Mouse (Mus musculus) adrenal gland, adult (tissue): Measurements from ENCODE around the gene Ntng2.
A peak's percentile ranks its signal among the peaks of the same experiment; 100 is the strongest.

Experiments
- DNase-seq, 2 experiments: peaks; one replicate each; pipeline ENCODE4 v3.0.0; 2022 to 2023; ENCODE audit warnings: low spot score in 1 of 2; ENCODE audit not compliant: inconsistent age in 2 of 2

Ntng2 gene

DNA sequence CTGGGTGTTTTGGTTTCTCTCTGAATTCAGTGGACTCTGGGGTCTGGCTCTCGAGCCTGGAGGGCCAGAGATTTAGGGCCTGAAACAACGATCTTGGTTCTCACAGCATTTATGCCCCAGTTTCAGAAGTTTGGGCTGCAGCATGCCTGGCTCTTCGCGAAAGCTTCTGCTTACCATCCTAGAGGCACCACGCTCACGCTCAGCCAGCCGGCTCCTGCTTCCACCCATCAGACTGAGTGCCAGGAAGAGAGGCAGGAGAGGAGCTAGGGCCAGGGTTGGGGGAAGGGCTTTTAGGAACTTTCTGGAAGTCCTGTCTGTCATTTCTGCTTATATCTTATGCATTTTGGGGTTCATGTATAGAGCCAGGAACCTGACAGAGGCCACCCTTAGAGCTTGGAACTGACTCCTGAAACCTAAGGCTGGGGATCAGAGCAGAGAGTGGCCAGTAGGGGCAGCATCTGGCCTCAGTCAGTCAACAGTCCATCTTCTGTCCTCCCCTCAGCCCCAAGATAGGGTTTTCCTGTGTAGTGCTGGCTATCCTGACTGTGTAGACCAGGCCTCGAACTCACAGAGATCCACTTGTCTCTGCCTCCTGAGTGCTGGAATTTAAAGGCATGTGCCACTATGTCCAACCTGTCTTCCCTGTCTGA, 60.1 kb downstream of the Ntng2 start:
- DNase-seq, result no peak

DNA sequence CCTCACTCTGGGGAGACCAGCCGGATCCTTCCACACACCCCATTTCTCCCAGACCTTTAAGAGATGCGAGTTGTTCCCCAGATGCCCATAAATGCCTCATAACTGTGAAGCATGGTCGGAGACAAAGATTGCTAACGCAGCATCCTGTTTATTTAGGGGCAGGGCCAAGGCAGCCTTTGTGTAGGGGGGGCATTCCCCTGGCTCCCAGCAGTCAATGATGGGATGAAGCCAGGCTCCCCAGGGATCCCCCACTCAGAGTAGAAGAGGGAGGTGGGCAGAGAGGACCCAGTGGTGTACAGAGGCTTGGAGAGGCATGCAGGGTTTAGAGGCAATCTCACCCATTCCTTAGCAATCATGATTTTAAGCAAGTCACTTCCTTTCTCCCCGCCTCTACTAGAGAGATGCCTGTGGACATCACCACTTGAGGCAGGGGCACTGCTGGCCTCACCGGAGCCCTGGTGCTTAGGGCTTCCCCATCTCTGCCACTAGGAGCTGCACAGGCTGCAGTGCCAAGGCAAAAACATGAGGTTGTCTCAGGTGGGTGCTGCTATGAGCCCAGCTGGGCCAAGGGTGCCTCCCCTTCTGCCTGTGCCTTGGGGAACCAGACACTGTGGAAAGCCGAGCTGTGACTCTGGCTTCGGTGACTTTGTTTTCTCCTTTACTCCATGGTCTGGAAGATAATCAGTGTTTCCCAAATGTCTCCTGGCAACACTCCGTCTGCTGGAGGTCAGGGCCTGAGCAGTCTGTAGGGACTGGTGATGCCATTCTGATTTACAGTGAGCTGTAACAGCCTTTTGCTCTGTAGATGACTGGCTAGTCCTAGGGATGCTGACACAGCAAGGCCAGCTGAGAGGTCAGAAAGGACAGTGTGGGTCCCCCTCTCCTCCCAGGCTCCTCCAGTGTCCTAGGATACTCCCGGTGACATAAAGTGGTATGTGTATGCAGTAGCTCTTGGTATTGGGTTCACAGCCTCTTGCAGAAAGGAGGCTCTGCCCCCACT, 61.3 kb downstream of the Ntng2 start:
- DNase-seq, result no peak

DNA sequence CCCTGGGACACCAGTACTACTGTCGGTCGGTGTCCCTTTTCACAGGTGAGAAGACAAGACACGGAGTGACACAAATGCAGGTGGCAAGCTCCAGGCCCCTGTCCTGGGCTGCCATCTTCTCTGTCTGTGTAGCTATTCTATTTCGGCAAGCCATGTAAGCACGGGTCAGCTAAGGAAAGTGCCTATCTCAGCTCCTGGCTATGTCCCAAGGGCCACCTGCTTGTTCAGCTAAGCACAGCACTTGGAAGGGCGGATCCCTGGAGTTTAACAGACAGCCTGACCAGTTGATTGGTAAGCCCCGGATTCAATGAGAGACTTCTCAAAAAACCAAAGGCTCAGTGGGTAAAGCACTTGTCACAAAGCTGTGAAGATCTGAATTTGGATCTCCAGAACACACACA, 62.4 kb downstream of the Ntng2 start:
- DNase-seq, result no peak

DNA sequence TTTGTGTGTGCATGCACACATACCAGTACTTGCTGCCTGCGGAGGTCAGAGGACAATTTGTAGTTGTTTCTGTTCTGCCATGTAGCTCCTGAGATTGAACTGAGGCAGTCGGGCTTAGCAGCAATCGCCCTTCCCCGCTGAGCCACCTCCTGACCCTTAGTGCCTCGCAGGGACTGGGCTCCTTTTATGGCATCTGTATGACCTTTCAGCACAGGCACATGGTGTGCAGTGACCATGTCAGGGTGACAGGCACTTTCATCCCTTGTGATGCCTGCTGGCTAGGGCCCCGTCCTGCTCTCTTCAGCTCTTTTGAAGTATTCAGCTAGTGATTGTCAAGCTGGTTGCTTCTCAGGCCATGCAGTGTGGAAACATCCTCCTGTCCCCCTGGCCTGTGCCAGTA, 66.6 kb downstream of the Ntng2 start:
- DNase-seq, result peak; percentile 59 to 60

DNA sequence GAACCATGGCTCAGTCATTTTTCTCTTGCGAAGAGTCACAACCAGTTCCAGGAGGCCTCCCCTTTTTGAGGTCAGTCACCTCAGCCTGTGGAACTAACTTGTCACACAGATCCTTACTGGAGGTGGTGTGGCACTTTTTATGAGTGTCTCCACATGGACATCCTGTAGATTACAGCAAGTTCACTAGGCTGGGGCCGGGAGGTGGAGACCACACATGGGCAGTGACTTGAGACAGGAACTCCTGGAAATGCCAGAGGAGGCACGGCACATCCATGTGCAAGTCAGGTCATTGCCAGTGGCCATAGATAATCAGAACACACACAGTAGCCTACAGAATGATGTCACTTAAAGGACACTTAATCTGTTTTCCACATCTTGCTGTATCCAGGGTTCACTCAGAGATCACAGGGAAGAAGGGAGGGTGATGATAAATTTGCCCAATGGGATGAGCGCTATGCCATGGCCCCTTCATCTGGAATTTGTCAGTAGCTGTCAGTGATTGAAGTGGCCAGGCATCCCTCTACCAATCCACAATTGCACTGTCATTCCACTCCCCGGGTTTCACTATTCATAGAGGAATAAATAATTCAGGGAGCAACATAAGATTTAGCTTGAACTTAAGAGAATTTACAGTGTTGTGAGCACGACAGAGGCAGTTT, 69.4 kb downstream of the Ntng2 start:
- DNase-seq, result no peak

DNA sequence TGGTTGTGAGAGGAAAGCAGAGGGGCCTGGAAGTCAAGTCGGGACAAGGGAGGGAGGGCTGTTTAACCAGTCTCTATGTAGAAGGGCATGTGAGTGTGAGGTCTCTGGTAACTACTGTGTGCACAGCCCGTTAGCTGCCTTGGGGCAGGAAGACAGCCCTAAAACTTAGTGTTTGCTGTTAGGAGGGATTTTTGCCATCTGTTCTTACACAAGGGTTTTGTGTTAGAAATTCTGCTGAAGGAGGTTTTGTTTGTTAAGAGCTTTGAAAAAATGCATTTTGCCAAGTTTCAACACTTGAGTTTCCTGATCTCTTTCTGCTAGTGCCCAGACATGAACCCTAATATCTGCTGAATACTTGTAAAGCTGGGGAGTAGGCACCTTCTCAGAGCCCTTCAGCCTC, 71.7 kb downstream of the Ntng2 start:
- peak in 1 of 2 experiments; percentile 20 for DNase-seq

DNA sequence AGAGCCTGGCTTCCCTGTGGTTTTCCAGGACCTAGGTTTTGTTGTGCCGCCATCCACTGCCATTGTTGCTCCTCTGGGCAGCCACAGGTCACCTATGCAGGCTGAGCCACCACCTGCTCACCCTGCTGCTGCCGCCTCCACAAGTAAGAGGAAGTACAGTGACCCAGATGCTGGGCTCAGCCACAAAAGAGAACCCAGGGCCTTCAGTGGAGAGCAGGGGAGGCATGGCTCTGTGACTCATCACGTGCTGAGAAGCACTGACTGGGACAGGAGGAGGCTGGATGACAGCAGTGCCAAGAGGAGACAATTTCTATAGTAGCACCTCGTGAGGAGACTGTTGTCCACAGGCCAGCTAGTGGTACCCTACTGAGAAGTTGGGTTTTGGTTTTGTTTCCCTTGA, 73.0 kb downstream of the Ntng2 start:
- DNase-seq, result peak; percentile 17 to 54

DNA sequence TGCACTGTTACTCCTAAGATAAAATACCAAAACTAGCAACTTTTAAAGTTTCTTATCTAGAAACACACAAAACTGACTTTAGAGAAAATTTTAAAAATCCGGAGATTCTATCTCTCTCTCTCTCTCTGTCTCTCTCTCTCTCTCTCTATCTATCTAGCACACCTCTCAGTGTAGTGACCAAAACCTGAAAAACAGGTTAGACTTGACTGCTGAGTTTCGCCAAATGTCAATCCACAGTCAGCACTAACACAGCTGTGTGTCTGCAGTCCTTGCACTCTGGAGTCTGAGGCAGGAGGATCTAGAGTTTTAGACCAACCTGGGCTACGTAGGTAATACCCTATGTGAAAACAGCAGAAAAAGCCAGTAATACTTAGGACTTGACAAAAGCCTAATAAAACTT, 77.9 kb downstream of the Ntng2 start:
- no peak for DNase-seq

DNA sequence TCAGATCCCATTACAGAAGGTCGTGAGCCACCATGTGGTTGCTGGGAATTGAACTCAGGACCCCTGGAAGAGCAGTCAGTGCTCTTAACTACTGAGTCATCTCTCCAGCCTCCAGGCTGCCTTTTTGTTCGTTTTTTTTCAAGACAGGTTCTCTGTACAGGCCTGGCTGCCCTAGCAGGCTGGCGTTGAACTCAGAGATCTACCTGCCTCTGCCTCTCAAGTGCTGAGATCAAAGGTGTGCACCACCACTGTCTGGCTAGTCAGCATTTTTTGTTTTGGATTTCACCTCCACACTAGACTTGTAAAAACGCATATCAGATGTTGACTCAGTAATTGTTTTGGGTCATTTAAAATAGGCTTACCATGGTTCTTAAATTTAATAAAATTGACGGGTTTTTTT, 84.7 kb downstream of the Ntng2 start:
- DNase-seq, result no peak

DNA sequence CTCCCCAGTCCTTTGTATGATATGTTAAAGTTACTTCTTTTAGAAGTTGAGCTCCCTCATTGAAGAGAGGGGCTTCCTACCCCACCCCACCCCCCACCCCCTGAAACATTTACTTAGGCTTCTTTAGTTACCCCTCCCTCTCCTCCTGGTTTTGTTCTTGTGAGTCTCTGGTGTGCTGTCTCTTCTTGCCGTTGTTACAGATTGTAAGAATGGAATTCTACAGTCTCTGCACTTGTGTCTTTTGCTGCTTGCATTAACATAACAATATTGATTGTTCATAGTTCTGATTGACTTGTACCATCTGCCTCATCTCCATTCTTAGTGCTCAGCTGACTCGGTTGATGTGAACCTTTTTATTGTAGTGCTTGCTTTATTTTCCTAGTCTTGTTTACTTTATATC, 100.9 kb downstream of the Ntng2 start:
- DNase-seq, result no peak
